Mouse (Mus musculus) layer of hippocampus, postnatal 36 days (tissue): Measurements from ENCODE around the gene Mlst8. TPM values are rescaled to one million over a fixed set of nuclear protein-coding genes. Genes with fewer than 3 reads are reported as not detected.

Source experiments
- DNase-seq, 2 experiments: peaks; one replicate each; pipeline ENCODE4 v3.0.0; 2022
- total RNA-seq, 2 experiments: library from RNA; stranded (reverse); gene quantifications; 2 replicates each; pipeline ENCODE4 v1.2.3; 2021

Gene Mlst8
- total RNA-seq, 2 experiments from 2014 or later: 40.7 to 45.0 TPM

- no peak for DNase-seq
Measured at GRCm38 (mm10) chr17:24488662-24489264, 9.9 kb upstream of the Mlst8 start.

- DNase-seq: no peak
Measured at GRCm38 (mm10) chr17:24488186-24488661, 9.3 kb upstream of the Mlst8 start, which contains the start of gene Caskin1. Gene Caskin1 (plus strand): TSS chr17:24488601.

GRCm38 (mm10) chr17:24485090-24485860 is 6.4 kb upstream of the Mlst8 start:
- DNase-seq: no peak

- DNase-seq: no peak
Measured at GRCm38 (mm10) chr17:24483495-24483894, 4.6 kb upstream of the Mlst8 start.

GRCm38 (mm10) chr17:24481027-24481815 is 2.3 kb upstream of the Mlst8 start:
- DNase-seq: no peak

- no peak for DNase-seq
Measured at GRCm38 (mm10) chr17:24480201-24480826, 1.4 kb upstream of the Mlst8 start.

- DNase-seq: no peak
Measured at GRCm38 (mm10) chr17:24479431-24479830, 553 bp upstream of the Mlst8 start.

GRCm38 (mm10) chr17:24477985-24478600 is 785 bp downstream of the Mlst8 start:
- DNase-seq: no peak

GRCm38 (mm10) chr17:24477053-24477984 is 1.6 kb downstream of the Mlst8 start:
- DNase-seq: no peak

- no peak for DNase-seq
Measured at GRCm38 (mm10) chr17:24476022-24476776, 2.7 kb downstream of the Mlst8 start.

GRCm38 (mm10) chr17:24475586-24475985 is 3.3 kb downstream of the Mlst8 start:
- no peak for DNase-seq

GRCm38 (mm10) chr17:24474557-24474956 is 4.3 kb downstream of the Mlst8 start:
- DNase-seq: peak; percentile 66 to 71

- no peak for DNase-seq
Measured at GRCm38 (mm10) chr17:24473612-24474275, 5.1 kb downstream of the Mlst8 start, which contains the start of gene Bricd5. Gene Bricd5 (plus strand): TSS chr17:24473884.

GRCm38 (mm10) chr17:24472512-24472911 is 6.4 kb downstream of the Mlst8 start:
- no peak for DNase-seq

GRCm38 (mm10) chr17:24470701-24471527 is 8.0 kb downstream of the Mlst8 start:
- DNase-seq: peak in 1 of 2 experiments; percentile 55

- peak; percentile 99 for DNase-seq
Measured at GRCm38 (mm10) chr17:24469910-24470602, 8.8 kb downstream of the Mlst8 start, which contains the start of the genes E4f1 and Pgp. Gene E4f1 (minus strand): TSS chr17:24470313. Gene Pgp (plus strand): TSS chr17:24470392.

GRCm38 (mm10) chr17:24469336-24469909 is 9.5 kb downstream of the Mlst8 start:
- DNase-seq: no peak
